Mouse (Mus musculus): ENCODE measurements around the gene Coro6. TPM values are rescaled to one million over a fixed set of nuclear protein-coding genes. Genes with fewer than 3 reads are reported as not detected.
A peak's percentile ranks its signal among the peaks of the same experiment; 100 is the strongest.

The Coro6 gene
- polyA plus RNA-seq, 1 experiment from 2014 or later: 0.26 TPM

DNA sequence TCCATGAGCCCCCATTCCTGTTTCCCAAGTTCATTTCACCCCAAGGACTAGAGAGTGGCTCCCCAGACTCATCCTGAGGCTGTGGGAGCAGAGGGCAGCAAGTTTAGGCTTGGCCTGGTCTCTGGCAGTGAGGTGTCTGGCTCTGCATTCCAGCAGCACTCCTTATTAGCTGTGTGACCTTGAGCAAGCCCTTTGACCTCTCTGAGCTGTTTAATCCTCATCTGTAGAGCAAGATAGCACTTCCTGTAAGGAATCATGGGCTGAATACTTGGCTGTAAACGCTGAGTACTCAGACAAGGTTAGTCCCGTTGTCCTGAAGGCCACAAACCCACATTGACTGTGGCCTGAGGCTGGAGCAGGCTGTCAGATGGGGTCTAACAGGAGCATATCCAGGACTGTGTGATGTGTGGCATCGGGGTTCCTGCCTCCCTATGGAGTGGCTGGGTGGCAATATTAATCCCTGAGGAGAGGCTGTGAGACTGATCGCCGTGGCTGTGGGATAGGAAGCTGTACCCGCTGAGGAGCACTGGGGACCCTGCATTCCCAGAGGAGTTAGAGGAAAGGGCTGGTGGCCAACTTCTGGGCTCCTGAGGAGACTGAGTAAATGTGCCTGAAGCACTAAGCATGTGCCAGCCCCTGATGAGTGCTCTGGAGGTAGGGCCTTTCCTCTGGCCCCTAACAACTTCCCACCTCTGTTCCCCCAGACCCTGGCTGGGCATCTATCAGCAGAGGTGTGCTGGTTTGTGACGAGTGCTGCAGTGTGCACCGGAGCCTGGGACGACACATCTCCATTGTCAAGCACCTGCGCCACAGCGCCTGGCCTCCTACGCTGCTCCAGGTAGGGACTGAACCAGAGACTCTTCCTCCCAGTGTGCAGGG is 36.3 kb downstream of the Coro6 start:
- Histone ChIP-seq H3K4me1 (ENCODE audit: insufficient read depth, low read depth, low read length) (peaks cover 22% of the 10 kb centered on the region), H3K27me3 (replicated peaks; ENCODE audit: insufficient read depth, low read length) (no peaks in the 10 kb centered on the region), H3K4me2 (replicated peaks; ENCODE audit: low read depth, low read length) (0 out of 2 replicates have a peak overlapping the region, but pooled peaks have one; percentile 17), H3K9ac (replicated peaks; ENCODE audit: low read depth) (no peak overlapping the region), H3K9me3 (ENCODE audit: low read length) (no peaks in the 10 kb centered on the region), H3K4me3 (ENCODE audit: low read depth, low read length) (no peak overlapping the region), H3K27ac (ENCODE audit: low read length) (peak overlapping the region; percentile 86), H3K36me3 (ENCODE audit: insufficient read depth, low read length) (peaks cover 21% of the 10 kb centered on the region)
- TF ChIP-seq EP300 (IDR thresholded peaks at IDR 0.05): no peak
- WGBS: 72% methylated on average over 12 of the region's 12 CpGs
- ATAC-seq (no peak), DNase-seq (ENCODE audit: low spot score) (no peak)

DNA sequence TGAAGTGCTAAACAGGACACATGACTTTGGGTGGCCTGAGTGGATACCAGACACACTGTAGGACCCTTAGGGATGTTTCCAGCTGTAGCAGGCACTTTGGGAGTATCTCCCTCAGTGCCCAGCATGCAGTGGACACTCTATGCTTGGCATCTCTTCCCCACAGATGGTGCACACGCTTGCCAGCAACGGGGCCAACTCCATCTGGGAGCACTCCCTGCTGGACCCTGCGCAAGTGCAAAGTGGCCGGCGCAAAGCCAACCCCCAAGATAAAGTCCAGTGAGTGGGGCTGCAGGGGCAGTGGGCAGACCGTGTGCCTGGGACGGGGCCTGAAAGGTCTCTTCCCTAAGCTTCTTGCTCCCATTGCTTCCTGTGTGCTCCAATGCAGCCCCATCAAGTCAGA is 37.1 kb downstream of the Coro6 start:
- TF ChIP-seq CTCF (IDR thresholded peaks at IDR 0.05): no peak
- no peak for TF ChIP-seq EP300 (IDR thresholded peaks at IDR 0.05)
- ATAC-seq (no peak), DNase-seq (ENCODE audit: low spot score) (no peak)
- Histone ChIP-seq H3K4me1 (ENCODE audit: insufficient read depth, low read depth, low read length) (peaks cover 17% of the 10 kb centered on the region), H3K4me3 (ENCODE audit: low read depth, low read length) (no peak overlapping the region), H3K9ac (replicated peaks; ENCODE audit: low read depth) (no peak overlapping the region), H3K36me3 (ENCODE audit: insufficient read depth, low read length) (peaks cover 27% of the 10 kb centered on the region), H3K9me3 (ENCODE audit: low read length) (no peaks in the 10 kb centered on the region), H3K27ac (ENCODE audit: low read length) (no peak overlapping the region), H3K27me3 (replicated peaks; ENCODE audit: insufficient read depth, low read length) (no peaks in the 10 kb centered on the region), H3K4me2 (replicated peaks; ENCODE audit: low read depth, low read length) (no peak overlapping the region)
- WGBS: 82% methylated on average over 7 of the region's 7 CpGs

DNA sequence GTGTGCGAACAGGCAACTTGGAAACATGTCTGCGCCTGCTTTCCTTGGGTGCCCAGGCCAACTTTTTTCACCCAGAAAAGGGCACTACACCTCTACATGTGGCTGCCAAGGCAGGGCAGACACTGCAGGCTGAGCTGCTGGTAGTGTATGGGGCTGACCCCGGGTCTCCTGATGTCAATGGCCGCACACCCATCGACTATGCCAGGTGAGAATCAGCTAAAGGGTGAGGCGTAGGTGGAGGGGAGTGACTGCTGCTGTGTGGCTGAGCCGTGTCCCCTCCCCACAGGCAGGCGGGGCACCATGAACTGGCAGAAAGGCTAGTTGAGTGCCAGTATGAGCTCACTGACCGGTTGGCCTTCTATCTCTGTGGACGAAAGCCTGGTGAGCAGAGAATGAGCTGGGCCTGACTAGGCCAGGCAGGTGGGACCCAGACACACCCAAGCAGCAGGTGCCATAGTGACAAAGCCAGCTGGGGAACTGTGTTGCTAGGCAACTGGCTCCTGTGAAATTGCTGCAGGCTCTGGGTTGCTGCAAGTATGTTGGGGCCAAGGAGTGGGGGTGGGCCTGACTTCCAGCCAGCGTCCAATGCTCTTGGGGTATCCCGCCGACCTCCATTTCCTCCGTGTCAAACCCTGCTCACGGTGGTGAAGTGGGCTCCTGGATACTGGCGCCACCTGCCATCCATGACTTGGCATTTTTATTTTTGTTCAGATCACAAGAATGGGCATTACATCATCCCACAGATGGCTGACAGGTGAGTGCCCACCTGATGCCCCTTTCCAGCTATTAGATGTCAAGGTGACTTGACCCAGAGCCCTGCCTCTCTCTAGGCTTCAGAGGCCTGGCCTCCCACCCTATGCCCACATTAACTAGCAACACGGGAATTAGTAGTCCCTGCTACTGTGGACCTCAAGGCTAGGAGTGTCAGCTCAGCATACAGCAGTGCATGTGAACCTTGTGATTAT is 38.4 kb downstream of the Coro6 start:
- DNase-seq (ENCODE audit: low spot score) (no peak), ATAC-seq (no peak)
- 77% methylated on average over 17 of the region's 17 CpGs for WGBS
- Histone ChIP-seq H3K36me3 (ENCODE audit: insufficient read depth, low read length) (peaks cover 36% of the 10 kb centered on the region), H3K9me3 (ENCODE audit: low read length) (no peaks in the 10 kb centered on the region), H3K27ac (ENCODE audit: low read length) (no peak overlapping the region), H3K4me3 (ENCODE audit: low read depth, low read length) (no peak overlapping the region), H3K4me1 (ENCODE audit: insufficient read depth, low read depth, low read length) (peaks cover 14% of the 10 kb centered on the region; the same call in 1 of the 2 replicates), H3K27me3 (replicated peaks; ENCODE audit: insufficient read depth, low read length) (no peaks in the 10 kb centered on the region), H3K4me2 (replicated peaks; ENCODE audit: low read depth, low read length) (no peak overlapping the region), H3K9ac (replicated peaks; ENCODE audit: low read depth) (no peak overlapping the region)
- TF ChIP-seq CTCF (IDR thresholded peaks at IDR 0.05) (no peak), EP300 (IDR thresholded peaks at IDR 0.05) (no peak)

DNA sequence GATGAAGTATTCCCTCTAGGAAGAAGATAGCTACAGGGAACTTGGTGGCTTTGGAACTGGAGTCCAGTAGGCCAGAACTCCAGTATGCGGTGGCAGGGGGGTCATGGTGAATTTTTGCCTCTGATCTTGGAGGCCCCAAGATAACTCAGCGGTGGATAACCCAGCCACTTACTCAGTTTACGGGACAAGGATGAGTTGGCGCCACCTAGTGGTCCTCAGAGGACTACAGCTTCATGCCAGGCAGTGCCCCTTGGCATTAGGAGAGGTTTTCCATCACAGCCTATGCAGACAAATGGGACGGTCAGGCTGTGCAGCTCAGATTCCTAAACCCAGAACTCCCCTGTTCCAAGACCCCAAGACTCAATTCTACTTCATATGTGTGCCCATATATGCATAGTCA is 39.2 kb downstream of the Coro6 start:
- ATAC-seq: no peak
- Histone ChIP-seq H3K27me3 (replicated peaks; ENCODE audit: insufficient read depth, low read length) (no peaks in the 10 kb centered on the region), H3K4me2 (replicated peaks; ENCODE audit: low read depth, low read length) (no peak overlapping the region), H3K9ac (replicated peaks; ENCODE audit: low read depth) (no peak overlapping the region), H3K36me3 (ENCODE audit: insufficient read depth, low read length) (peaks cover 36% of the 10 kb centered on the region), H3K4me3 (ENCODE audit: low read depth, low read length) (no peak overlapping the region), H3K4me1 (ENCODE audit: insufficient read depth, low read depth, low read length) (peaks cover 10% of the 10 kb centered on the region; the same call in 1 of the 2 replicates), H3K9me3 (ENCODE audit: low read length) (no peaks in the 10 kb centered on the region), H3K27ac (ENCODE audit: low read length) (no peak overlapping the region)
- WGBS: 18% methylated on average over 5 of the region's 5 CpGs
- TF ChIP-seq CTCF (IDR thresholded peaks at IDR 0.05) (peak; percentile 92), EP300 (IDR thresholded peaks at IDR 0.05) (no peak)
- peak; percentile 86 for DNase-seq (ENCODE audit: low spot score)

DNA sequence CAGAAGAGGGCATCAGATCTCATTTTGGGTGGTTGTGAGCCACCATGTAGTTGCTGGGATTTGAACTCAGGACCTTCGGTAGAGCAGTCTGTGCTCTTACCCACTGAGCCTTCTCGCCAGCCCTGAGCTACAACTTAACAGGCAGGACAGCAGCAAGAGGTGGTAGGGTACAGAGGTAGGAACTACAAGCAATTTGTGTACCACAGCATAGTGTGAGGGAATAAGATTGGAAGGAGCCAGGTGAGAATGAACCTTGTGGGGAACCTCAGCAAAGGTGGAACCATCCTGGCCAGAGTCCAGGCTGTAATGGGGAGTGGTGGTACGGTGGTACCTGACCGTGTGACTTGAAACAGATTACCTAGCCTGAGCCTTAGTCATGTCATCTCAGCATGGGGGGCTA is 39.8 kb downstream of the Coro6 start:
- TF ChIP-seq EP300 (IDR thresholded peaks at IDR 0.05) (no peak), CTCF (IDR thresholded peaks at IDR 0.05) (no peak)
- Histone ChIP-seq H3K4me1 (ENCODE audit: insufficient read depth, low read depth, low read length) (peaks cover 8% of the 10 kb centered on the region; the same call in 1 of the 2 replicates), H3K4me2 (replicated peaks; ENCODE audit: low read depth, low read length) (no peak overlapping the region), H3K27me3 (replicated peaks; ENCODE audit: insufficient read depth, low read length) (no peaks in the 10 kb centered on the region), H3K27ac (ENCODE audit: low read length) (no peak overlapping the region), H3K9ac (replicated peaks; ENCODE audit: low read depth) (no peak overlapping the region), H3K36me3 (ENCODE audit: insufficient read depth, low read length) (peaks cover 39% of the 10 kb centered on the region), H3K9me3 (ENCODE audit: low read length) (no peaks in the 10 kb centered on the region), H3K4me3 (ENCODE audit: low read depth, low read length) (no peak overlapping the region)
- WGBS: 83% methylated on average over 4 of the region's 4 CpGs
- DNase-seq (ENCODE audit: low spot score) (no peak), ATAC-seq (no peak)

DNA sequence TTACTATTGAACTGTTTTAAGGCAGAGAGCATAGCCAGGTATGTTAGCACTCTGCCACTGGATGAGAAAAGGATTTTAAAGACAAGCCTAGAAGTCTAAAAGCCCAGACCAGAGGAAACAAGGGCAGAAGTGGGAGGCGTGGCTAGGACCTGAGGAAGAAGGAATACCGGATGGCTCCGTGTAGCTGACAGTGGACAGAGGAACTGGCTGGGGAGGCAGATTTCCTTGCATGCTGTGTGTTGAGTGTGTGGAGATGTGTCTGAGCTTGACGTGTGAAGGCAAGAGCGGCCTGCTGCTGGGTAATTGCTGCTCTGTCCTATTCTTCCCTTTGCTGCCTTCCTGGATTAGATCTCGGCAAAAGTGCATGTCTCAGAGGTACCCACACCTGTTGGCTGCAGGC is 40.3 kb downstream of the Coro6 start:
- Histone ChIP-seq H3K4me2 (replicated peaks; ENCODE audit: low read depth, low read length) (no peak overlapping the region), H3K36me3 (ENCODE audit: insufficient read depth, low read length) (peaks cover 44% of the 10 kb centered on the region), H3K27ac (ENCODE audit: low read length) (no peak overlapping the region), H3K27me3 (replicated peaks; ENCODE audit: insufficient read depth, low read length) (no peaks in the 10 kb centered on the region), H3K9ac (replicated peaks; ENCODE audit: low read depth) (no peak overlapping the region), H3K4me3 (ENCODE audit: low read depth, low read length) (no peak overlapping the region), H3K9me3 (ENCODE audit: low read length) (no peaks in the 10 kb centered on the region), H3K4me1 (ENCODE audit: insufficient read depth, low read depth, low read length) (0 out of 2 replicates have a peak, but pooled peaks cover 4% of the 10 kb centered on the region)
- no peak for TF ChIP-seq EP300 (IDR thresholded peaks at IDR 0.05)
- no peak for TF ChIP-seq CTCF (IDR thresholded peaks at IDR 0.05)
- DNase-seq (ENCODE audit: low spot score) (no peak), ATAC-seq (no peak)
- WGBS: 66% methylated on average over 6 of the region's 6 CpGs
